In the genomic region with DNA sequence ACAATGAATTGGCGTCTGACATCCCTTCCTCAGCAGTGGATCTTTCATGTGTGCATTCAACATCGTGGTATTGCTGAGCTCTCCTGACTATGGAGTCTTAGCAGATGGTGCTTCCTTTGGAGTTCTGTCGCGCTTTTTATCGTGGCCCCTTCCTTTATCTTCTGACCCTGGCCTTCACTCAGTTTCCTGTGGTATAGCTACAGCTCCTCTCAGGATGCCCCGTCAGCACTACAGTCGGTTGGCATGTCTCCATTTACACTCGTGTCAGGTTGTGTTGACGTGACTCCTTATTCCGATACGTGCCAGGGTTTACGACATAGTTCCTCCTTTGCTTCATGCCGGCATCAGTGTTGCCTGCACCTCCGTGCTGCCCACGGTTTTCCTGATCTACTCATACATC, we compare ENCODE assay signal across 25 mouse cellular contexts. TPM values are rescaled to one million over a fixed set of nuclear protein-coding genes. Genes with fewer than 3 reads are reported as not detected.
DNase-seq lines count a peak whose midpoint lies in the region; ATAC-seq and TF ChIP-seq lines count a peak whose summit lies in the region.
"Had no signal": no experiment of that assay in that cellular context is flagged by ENCODE, and none has a peak within 500 bp of the region (broad histone marks: within the 10 kb centered on the region; RNA-seq: fewer than 3 reads in every experiment).

No protein-coding gene starts in this region.

- no peaks in the 10 kb centered on the region for H3K27me3 ChIP-seq in heart, postnatal 0 days (ENCODE audit: control insufficient read depth, insufficient read depth, low read length)
- H3K27me3 ChIP-seq in heart, embryonic 11.5 days (ENCODE audit: control insufficient read depth, insufficient read depth, low read length) = no peaks in the 10 kb centered on the region
- H3K27me3 ChIP-seq in liver, embryonic 14.5 days (ENCODE audit: control insufficient read depth, insufficient read depth, low read length) = no peaks in the 10 kb centered on the region
- H3K27me3 ChIP-seq: forebrain, embryonic 13.5 days; heart, embryonic 15.5 days; hindbrain, embryonic 15.5 days had no signal

- no peak for TF ChIP-seq CTCF in heart, postnatal 0 days (IDR thresholded peaks at IDR 0.05; ENCODE audit: low read depth)
- TF ChIP-seq CTCF in liver, embryonic 14.5 days (IDR thresholded peaks at IDR 0.05; ENCODE audit: low read depth) = no peak

- peak; percentile 17 for DNase-seq in heart, postnatal 0 days (ENCODE audit: low spot score)
- DNase-seq in liver, embryonic 14.5 days (ENCODE audit: low read depth in 3 of 3, low spot score in 3 of 3) = no peak
- DNase-seq in kidney, postnatal 14 days = no peak
- no peak for DNase-seq in thymus, postnatal 14 days
- DNase-seq in right cerebral cortex, adult 18-20 months = no peak
- DNase-seq: adrenal gland, postnatal 10 days; cerebellum, adult 11-12 months; cerebellum, adult 9-10 months; cerebellum, postnatal 36 days; forebrain, postnatal 0 days; gastrocnemius, adult 2 months; gastrocnemius, postnatal 36 days; heart, adult 18-20 months had no signal

- no peak overlapping the region for H3K4me2 ChIP-seq in heart, postnatal 0 days (ENCODE audit: low read depth, low read length)
- H3K4me2 ChIP-seq in heart, embryonic 11.5 days = no peak overlapping the region
- no peak overlapping the region; the same call in 1 of the 2 replicates for H3K4me2 ChIP-seq in liver, embryonic 14.5 days (ENCODE audit: low read depth)
- H3K4me2 ChIP-seq: forebrain, embryonic 13.5 days; heart, embryonic 15.5 days; hindbrain, embryonic 15.5 days had no signal

- no peak overlapping the region for H3K27ac ChIP-seq in heart, postnatal 0 days (ENCODE audit: low read depth)
- no peak overlapping the region for H3K27ac ChIP-seq in heart, embryonic 11.5 days (ENCODE audit: low read depth, low read length)
- no peak overlapping the region for H3K27ac ChIP-seq in liver, embryonic 14.5 days
- H3K27ac ChIP-seq: embryonic facial prominence, embryonic 10.5 days; forebrain, embryonic 13.5 days; gastrocnemius, adult 2 months; heart, embryonic 10.5 days; heart, embryonic 15.5 days; hindbrain, embryonic 15.5 days had no signal

- WGBS in heart, postnatal 0 days = 52% methylated on average over 15 of the region's 15 CpGs
- WGBS in heart, embryonic 11.5 days (ENCODE audit: insufficient replicate concordance) = 65% methylated on average over 15 of the region's 15 CpGs
- 15% methylated on average over 15 of the region's 15 CpGs for WGBS in liver, embryonic 14.5 days (ENCODE audit: insufficient replicate concordance)

- H3K4me3 ChIP-seq in heart, postnatal 0 days (ENCODE audit: low read depth, low read length) = no peak overlapping the region
- H3K4me3 ChIP-seq in heart, embryonic 11.5 days (ENCODE audit: low read depth, low read length) = no peak overlapping the region
- no peak overlapping the region for H3K4me3 ChIP-seq in liver, embryonic 14.5 days (ENCODE audit: insufficient read depth in 1 of 2, low read depth in 2 of 2, low read length in 2 of 2)
- H3K4me3 ChIP-seq: embryonic facial prominence, embryonic 10.5 days; forebrain, embryonic 13.5 days; gastrocnemius, adult 2 months; heart, embryonic 10.5 days; heart, embryonic 15.5 days; hindbrain, embryonic 15.5 days had no signal

- H3K9ac ChIP-seq in heart, postnatal 0 days (replicated peaks; ENCODE audit: low read depth, low read length) = no peak overlapping the region
- no peak overlapping the region for H3K9ac ChIP-seq in heart, embryonic 11.5 days (ENCODE audit: low read depth, low read length)
- no peak overlapping the region for H3K9ac ChIP-seq in liver, embryonic 14.5 days (replicated peaks)
- H3K9ac ChIP-seq: forebrain, embryonic 13.5 days; forebrain, postnatal 0 days; heart, embryonic 15.5 days; hindbrain, embryonic 15.5 days had no signal

- TF ChIP-seq EP300 in heart, postnatal 0 days (IDR thresholded peaks at IDR 0.05; ENCODE audit: low read depth) = no peak
- no peak for TF ChIP-seq EP300 in liver, embryonic 14.5 days (IDR thresholded peaks at IDR 0.05; ENCODE audit: low read depth)

- H3K9me3 ChIP-seq in heart, postnatal 0 days (replicated peaks; ENCODE audit: control insufficient read depth, low read length) = no peaks in the 10 kb centered on the region
- H3K9me3 ChIP-seq in heart, embryonic 11.5 days (replicated peaks; ENCODE audit: control insufficient read depth, low read length) = no peaks in the 10 kb centered on the region
- H3K9me3 ChIP-seq in liver, embryonic 14.5 days (ENCODE audit: control insufficient read depth, low read length) = no peaks in the 10 kb centered on the region
- H3K9me3 ChIP-seq: embryonic facial prominence, embryonic 10.5 days; forebrain, embryonic 13.5 days; heart, embryonic 10.5 days; heart, embryonic 15.5 days; hindbrain, embryonic 15.5 days had no signal

- ATAC-seq in heart, postnatal 0 days (ENCODE audit: insufficient read depth, low read depth) = no peak
- ATAC-seq in heart, embryonic 11.5 days (replicated peaks; ENCODE audit: insufficient number of reproducible peaks, low FRiP score, low TSS enrichment) = no peak
- ATAC-seq in granulocyte monocyte progenitor cell, adult 5-6 weeks (replicated peaks; ENCODE audit: poor library complexity, severe bottlenecking) = peak; percentile 44; the same call in 1 of the 2 replicates
- peak; percentile 47 for ATAC-seq in liver, embryonic 14.5 days (ENCODE audit: insufficient read depth)
- ATAC-seq: forebrain, embryonic 13.5 days; forebrain, postnatal 0 days had no signal

- no peaks in the 10 kb centered on the region for H3K4me1 ChIP-seq in heart, postnatal 0 days (ENCODE audit: control insufficient read depth, insufficient read depth)
- no peaks in the 10 kb centered on the region for H3K4me1 ChIP-seq in heart, embryonic 11.5 days (ENCODE audit: control insufficient read depth, insufficient read depth, low read length)
- peaks cover 12 to 22% of the 10 kb centered on the region in 2 experiments for H3K4me1 ChIP-seq in liver, embryonic 14.5 days (replicated peaks; ENCODE audit: control insufficient read depth in 2 of 2, insufficient read depth in 2 of 2, low read length in 1 of 2)
- H3K4me1 ChIP-seq: embryonic facial prominence, embryonic 10.5 days; forebrain, embryonic 13.5 days; heart, embryonic 10.5 days; heart, embryonic 15.5 days; hindbrain, embryonic 15.5 days had no signal

- no peaks in the 10 kb centered on the region for H3K36me3 ChIP-seq in heart, postnatal 0 days (replicated peaks; ENCODE audit: control insufficient read depth, insufficient read depth, low read length)
- H3K36me3 ChIP-seq in heart, embryonic 11.5 days (ENCODE audit: control insufficient read depth, insufficient read depth, low read length) = no peaks in the 10 kb centered on the region
- H3K36me3 ChIP-seq in liver, embryonic 14.5 days (replicated peaks; ENCODE audit: control insufficient read depth, insufficient read depth, low read depth) = no peaks in the 10 kb centered on the region
- H3K36me3 ChIP-seq: heart, embryonic 15.5 days had no signal

RNA-seq across cellular contexts. Expression of a gene that starts 18.6 kb away (rescaled TPM):
- total RNA-seq in heart, postnatal 0 days (2014; rRNA removed; ENCODE audit: low replicate concordance) = 30.5 and 88.5 TPM in 2 replicates
- 29.1 and 29.2 TPM in 2 replicates for polyA plus RNA-seq in heart, postnatal 0 days (2015; fragmentation: Nextera tagmentation; extraction: Ambion mirVana)
- polyA plus RNA-seq in heart, embryonic 11.5 days (2014; fragmentation: Nextera tagmentation; extraction: Ambion mirVana) = 32.5 and 33.3 TPM in 2 replicates
- total RNA-seq in granulocyte monocyte progenitor cell, adult 5-6 weeks (2014; fragmentation: Nextera tagmentation) = 5.4 and 11.6 TPM in 2 replicates
- 8.9 and 9.1 TPM in 2 replicates for total RNA-seq in granulocyte monocyte progenitor cell, adult 5-6 weeks (2017)
- 3.7 and 4.4 TPM in 2 replicates for polyA plus RNA-seq in liver, embryonic 14.5 days (2012; rRNA removed)
- 9.1 and 9.2 TPM in 2 replicates for polyA plus RNA-seq in liver, embryonic 14.5 days (2014; fragmentation: Nextera tagmentation; extraction: Ambion mirVana)
- total RNA-seq: MEL had no signal

RNA-seq across cellular contexts. Expression of a gene that starts 45.8 kb away (rescaled TPM):
- not detected in 2 replicates for total RNA-seq in heart, postnatal 0 days (2014; rRNA removed; ENCODE audit: low replicate concordance)
- not detected in 2 replicates for polyA plus RNA-seq in heart, postnatal 0 days (2015; fragmentation: Nextera tagmentation; extraction: Ambion mirVana)
- not detected in 2 replicates for polyA plus RNA-seq in heart, embryonic 11.5 days (2014; fragmentation: Nextera tagmentation; extraction: Ambion mirVana)
- total RNA-seq in granulocyte monocyte progenitor cell, adult 5-6 weeks (2014; fragmentation: Nextera tagmentation) = not detected in 2 replicates
- 26.6 and 50.6 TPM in 2 replicates for total RNA-seq in granulocyte monocyte progenitor cell, adult 5-6 weeks (2017)
- polyA plus RNA-seq in liver, embryonic 14.5 days (2012; rRNA removed) = 0.03 and 0.24 TPM in 2 replicates
- polyA plus RNA-seq in liver, embryonic 14.5 days (2014; fragmentation: Nextera tagmentation; extraction: Ambion mirVana) = not detected in 2 replicates
- total RNA-seq: forebrain, postnatal 0 days; gastrocnemius, adult 2 months; gastrocnemius, postnatal 36 days; heart, adult 18-20 months; heart, postnatal 25 days; MEL had no signal
- polyA plus RNA-seq: C2C12; embryonic facial prominence, embryonic 10.5 days; embryonic facial prominence, embryonic 14.5 days; forebrain, embryonic 13.5 days; forebrain, postnatal 0 days; heart, embryonic 10.5 days; heart, embryonic 15.5 days; hindbrain, embryonic 11.5 days; hindbrain, embryonic 15.5 days had no signal

RNA-seq across cellular contexts. Expression of a gene that starts 58.5 kb away (rescaled TPM):
- total RNA-seq in heart, postnatal 0 days (2014; rRNA removed; ENCODE audit: low replicate concordance) = 0.27 and 0.31 TPM in 2 replicates
- polyA plus RNA-seq in heart, postnatal 0 days (2015; fragmentation: Nextera tagmentation; extraction: Ambion mirVana) = 1.4 and 1.5 TPM in 2 replicates
- polyA plus RNA-seq in heart, embryonic 11.5 days (2014; fragmentation: Nextera tagmentation; extraction: Ambion mirVana) = 0.27 TPM in 1 of 2 replicates, not detected in the other
- not detected in 2 replicates for total RNA-seq in granulocyte monocyte progenitor cell, adult 5-6 weeks (2014; fragmentation: Nextera tagmentation)
- 0.36 and 2.2 TPM in 2 replicates for total RNA-seq in granulocyte monocyte progenitor cell, adult 5-6 weeks (2017)
- polyA plus RNA-seq in liver, embryonic 14.5 days (2012; rRNA removed) = 1.5 and 2.5 TPM in 2 replicates
- polyA plus RNA-seq in liver, embryonic 14.5 days (2014; fragmentation: Nextera tagmentation; extraction: Ambion mirVana) = 1.8 and 5.9 TPM in 2 replicates
- total RNA-seq: forebrain, postnatal 0 days; MEL had no signal
- polyA plus RNA-seq: forebrain, embryonic 13.5 days had no signal

Comparison
In these comparisons a context has a peak if more than half of its experiments do, and no peak if none do; other contexts are left out.
1. ATAC-seq: peak in granulocyte monocyte progenitor cell, adult 5-6 weeks (single experiment) and liver, embryonic 14.5 days (single experiment); none in heart, postnatal 0 days (single experiment) and heart, embryonic 11.5 days (single experiment).